Mouse (Mus musculus): ENCODE data around the gene Klhdc8a. TPM values are rescaled to one million over a fixed set of nuclear protein-coding genes. Genes with fewer than 3 reads are reported as not detected.

The Klhdc8a gene
- polyA plus RNA-seq (2012; rRNA removed; ENCODE audit: low replicate concordance) = 0.18 and 0.29 TPM in 2 replicates

DNA sequence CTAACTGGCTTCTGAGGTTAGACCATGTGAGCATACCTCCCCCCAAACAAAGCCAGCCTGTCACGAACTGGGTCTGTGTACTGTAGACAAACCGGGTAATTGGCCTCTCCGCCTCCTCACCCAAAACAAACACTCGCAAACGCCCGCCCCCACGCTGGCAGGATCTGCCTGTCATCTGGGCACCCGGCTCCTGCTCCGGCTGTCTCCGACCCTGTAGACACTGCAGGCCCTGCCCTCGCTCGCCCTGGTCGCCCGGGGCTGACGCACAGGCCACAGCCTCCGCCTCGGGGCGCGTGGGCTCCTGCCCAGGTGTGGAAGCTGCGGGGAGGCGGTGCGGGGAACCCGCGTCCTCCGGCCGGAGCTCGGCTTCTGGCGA, at the start of gene Klhdc8a:
Klhdc8a (plus strand) TSS at position 202 of the 376 bp plus-strand sequence.

GRCm38 (mm10) chr1:132315889-132316624, 17.6 kb downstream of the Klhdc8a start, which contains the start of gene Nuak2:
TSS of gene Nuak2 (plus strand) at chr1:132316126.

Other genes with a start within 250 kb of the Klhdc8a start
- 0.80 and 8.3 TPM in 2 replicates for gene Mfsd4a, start 230.6 kb upstream of the Klhdc8a start, polyA plus RNA-seq (2012; rRNA removed; ENCODE audit: low replicate concordance)
- gene Cdk18, start 158.9 kb upstream of the Klhdc8a start, polyA plus RNA-seq (2012; rRNA removed; ENCODE audit: low replicate concordance) = 6.2 and 7.6 TPM in 2 replicates
- gene Lemd1, start 107.2 kb upstream of the Klhdc8a start, polyA plus RNA-seq (2012; rRNA removed; ENCODE audit: low replicate concordance) = 0.66 TPM in 1 of 2 replicates, not detected in the other
- gene AC124108.1, start 107.2 kb upstream of the Klhdc8a start, polyA plus RNA-seq (2012; rRNA removed; ENCODE audit: low replicate concordance) = 0.04 and 0.54 TPM in 2 replicates
- gene Gm10188, start 68.9 kb upstream of the Klhdc8a start, polyA plus RNA-seq (2012; rRNA removed; ENCODE audit: low replicate concordance) = not detected in 2 replicates
- 5.1 and 6.2 TPM in 2 replicates for gene Nuak2, start 17.5 kb downstream of the Klhdc8a start, polyA plus RNA-seq (2012; rRNA removed; ENCODE audit: low replicate concordance)
- 10.3 and 14.8 TPM in 2 replicates for gene Tmcc2, start 92.7 kb downstream of the Klhdc8a start, polyA plus RNA-seq (2012; rRNA removed; ENCODE audit: low replicate concordance)
- 11.8 and 18.4 TPM in 2 replicates for gene Dstyk, start 118.9 kb downstream of the Klhdc8a start, polyA plus RNA-seq (2012; rRNA removed; ENCODE audit: low replicate concordance)
- gene Rbbp5, start 178.7 kb downstream of the Klhdc8a start, polyA plus RNA-seq (2012; rRNA removed; ENCODE audit: low replicate concordance) = 17.0 and 24.4 TPM in 2 replicates
- 2.8 and 3.2 TPM in 2 replicates for gene Tmem81, start 207.6 kb downstream of the Klhdc8a start, polyA plus RNA-seq (2012; rRNA removed; ENCODE audit: low replicate concordance)
- 0.06 and 0.20 TPM in 2 replicates for gene Cntn2, start 244.6 kb downstream of the Klhdc8a start, polyA plus RNA-seq (2012; rRNA removed; ENCODE audit: low replicate concordance)